Mouse (Mus musculus): ENCODE data around the gene Unkl. TPM values are rescaled to one million over a fixed set of nuclear protein-coding genes. Genes with fewer than 3 reads are reported as not detected.

Unkl gene
- polyA plus RNA-seq (2012; rRNA removed) (34.8 and 45.6 TPM in 2 replicates), polyA plus RNA-seq (2014; fragmentation: Nextera tagmentation; extraction: Ambion mirVana) (5.9 and 9.1 TPM in 2 replicates)

- Histone ChIP-seq H3K4me1 (replicated peaks; ENCODE audit: control insufficient read depth in 2 of 2, insufficient read depth in 2 of 2, low read length in 1 of 2) (peaks cover 11 to 16% of the 10 kb centered on the region in 2 experiments), H3K4me3 (ENCODE audit: insufficient read depth in 1 of 2, low read depth in 2 of 2, low read length in 2 of 2) (peak within 1 kb of the TSS; percentile 88 to 92), H3K9ac (replicated peaks) (peak within 1 kb of the TSS; percentile 87), H3K36me3 (replicated peaks; ENCODE audit: control insufficient read depth, insufficient read depth, low read depth) (no peaks in the 10 kb centered on the region), H3K27me3 (ENCODE audit: control insufficient read depth, insufficient read depth, low read length) (no peaks in the 10 kb centered on the region), H3K27ac (peak within 1 kb of the TSS; percentile 7), H3K9me3 (ENCODE audit: control insufficient read depth, low read length) (no peaks in the 10 kb centered on the region), H3K4me2 (ENCODE audit: low read depth) (peak within 1 kb of the TSS; percentile 94)
- under 1% methylated on average over 104 of the region's 104 CpGs for WGBS (ENCODE audit: insufficient replicate concordance)
- ATAC-seq (ENCODE audit: insufficient read depth) = peak; percentile 14; the same call in 1 of the 2 replicates
- no peak for TF ChIP-seq EP300 (IDR thresholded peaks at IDR 0.05; ENCODE audit: low read depth)
- TF ChIP-seq CTCF (IDR thresholded peaks at IDR 0.05; ENCODE audit: low read depth) = no peak
- peak in 2 of 3 experiments; percentile 26 to 28 for DNase-seq (ENCODE audit: low read depth in 3 of 3, low spot score in 3 of 3)
Observed at GRCm38 (mm10) chr17:25188150-25189031, at the start of gene Unkl. Unkl (plus strand) TSS chr17:25188397.

GRCm38 (mm10) chr17:25138803-25139202 lies 49.4 kb upstream of the Unkl start:
- ATAC-seq (ENCODE audit: insufficient read depth) (no peak), DNase-seq (ENCODE audit: low read depth in 3 of 3, low spot score in 3 of 3) (no peak)
- Histone ChIP-seq H3K9me3 (ENCODE audit: control insufficient read depth, low read length) (no peaks in the 10 kb centered on the region), H3K9ac (replicated peaks) (no peak overlapping the region), H3K4me1 (replicated peaks; ENCODE audit: control insufficient read depth in 2 of 2, insufficient read depth in 2 of 2, low read length in 1 of 2) (peaks cover 7 to 8% of the 10 kb centered on the region in 2 experiments), H3K27ac (no peak overlapping the region), H3K36me3 (replicated peaks; ENCODE audit: control insufficient read depth, insufficient read depth, low read depth) (no peaks in the 10 kb centered on the region), H3K4me3 (ENCODE audit: insufficient read depth in 1 of 2, low read depth in 2 of 2, low read length in 2 of 2) (no peak overlapping the region), H3K27me3 (ENCODE audit: control insufficient read depth, insufficient read depth, low read length) (no peaks in the 10 kb centered on the region), H3K4me2 (ENCODE audit: low read depth) (no peak overlapping the region)
- TF ChIP-seq CTCF (IDR thresholded peaks at IDR 0.05; ENCODE audit: low read depth) = no peak
- no peak for TF ChIP-seq EP300 (IDR thresholded peaks at IDR 0.05; ENCODE audit: low read depth)
- 94% methylated on average over 1 of the region's 1 CpGs for WGBS (ENCODE audit: insufficient replicate concordance)

- Histone ChIP-seq H3K9ac (replicated peaks) (no peak overlapping the region), H3K4me2 (ENCODE audit: low read depth) (no peak overlapping the region), H3K27me3 (ENCODE audit: control insufficient read depth, insufficient read depth, low read length) (no peaks in the 10 kb centered on the region), H3K4me1 (replicated peaks; ENCODE audit: control insufficient read depth in 2 of 2, insufficient read depth in 2 of 2, low read length in 1 of 2) (no peaks in the 10 kb centered on the region), H3K9me3 (ENCODE audit: control insufficient read depth, low read length) (no peaks in the 10 kb centered on the region), H3K36me3 (replicated peaks; ENCODE audit: control insufficient read depth, insufficient read depth, low read depth) (no peaks in the 10 kb centered on the region), H3K4me3 (ENCODE audit: insufficient read depth in 1 of 2, low read depth in 2 of 2, low read length in 2 of 2) (no peak overlapping the region), H3K27ac (no peak overlapping the region)
- TF ChIP-seq EP300 (IDR thresholded peaks at IDR 0.05; ENCODE audit: low read depth) (no peak), CTCF (IDR thresholded peaks at IDR 0.05; ENCODE audit: low read depth) (peak; percentile 54)
- 66% methylated on average over 4 of the region's 4 CpGs for WGBS (ENCODE audit: insufficient replicate concordance)
- DNase-seq (ENCODE audit: low read depth in 3 of 3, low spot score in 3 of 3) (no peak), ATAC-seq (ENCODE audit: insufficient read depth) (no peak)
Observed at GRCm38 (mm10) chr17:25139960-25140359, 48.2 kb upstream of the Unkl start.

GRCm38 (mm10) chr17:25162161-25162560 lies 26.0 kb upstream of the Unkl start, which contains the start of gene Ccdc154:
Ccdc154 (plus strand) TSS chr17:25162461.
- Histone ChIP-seq H3K27me3 (ENCODE audit: control insufficient read depth, insufficient read depth, low read length) (no peaks in the 10 kb centered on the region), H3K9me3 (ENCODE audit: control insufficient read depth, low read length) (no peaks in the 10 kb centered on the region), H3K4me3 (ENCODE audit: insufficient read depth in 1 of 2, low read depth in 2 of 2, low read length in 2 of 2) (no peak within 1 kb of the TSS), H3K4me1 (replicated peaks; ENCODE audit: control insufficient read depth in 2 of 2, insufficient read depth in 2 of 2, low read length in 1 of 2) (no peaks in the 10 kb centered on the region), H3K36me3 (replicated peaks; ENCODE audit: control insufficient read depth, insufficient read depth, low read depth) (peaks cover 3% of the 10 kb centered on the region; the same call in 1 of the 2 replicates), H3K27ac (no peak within 1 kb of the TSS), H3K4me2 (ENCODE audit: low read depth) (no peak within 1 kb of the TSS), H3K9ac (replicated peaks) (no peak within 1 kb of the TSS)
- no peak for ATAC-seq (ENCODE audit: insufficient read depth)
- WGBS (ENCODE audit: insufficient replicate concordance) = 77% methylated on average over 1 of the region's 1 CpGs
- TF ChIP-seq EP300 (IDR thresholded peaks at IDR 0.05; ENCODE audit: low read depth) (no peak), CTCF (IDR thresholded peaks at IDR 0.05; ENCODE audit: low read depth) (no peak)
- no peak for DNase-seq (ENCODE audit: low read depth in 3 of 3, low spot score in 3 of 3)

GRCm38 (mm10) chr17:25163387-25163786 lies 24.8 kb upstream of the Unkl start:
- no peak for TF ChIP-seq EP300 (IDR thresholded peaks at IDR 0.05; ENCODE audit: low read depth)
- TF ChIP-seq CTCF (IDR thresholded peaks at IDR 0.05; ENCODE audit: low read depth) = no peak
- no peaks in the 10 kb centered on the region for H3K9me3 ChIP-seq (ENCODE audit: control insufficient read depth, low read length)
- no peak overlapping the region for H3K4me3 ChIP-seq (ENCODE audit: insufficient read depth in 1 of 2, low read depth in 2 of 2, low read length in 2 of 2)
- H3K9ac ChIP-seq (replicated peaks) = no peak overlapping the region
- H3K27me3 ChIP-seq (ENCODE audit: control insufficient read depth, insufficient read depth, low read length) = no peaks in the 10 kb centered on the region
- WGBS (ENCODE audit: insufficient replicate concordance) = 71% methylated on average over 7 of the region's 7 CpGs
- no peak for DNase-seq (ENCODE audit: low read depth in 3 of 3, low spot score in 3 of 3)
- no peaks in the 10 kb centered on the region for H3K4me1 ChIP-seq (replicated peaks; ENCODE audit: control insufficient read depth in 2 of 2, insufficient read depth in 2 of 2, low read length in 1 of 2)
- no peak overlapping the region for H3K4me2 ChIP-seq (ENCODE audit: low read depth)
- no peak overlapping the region for H3K27ac ChIP-seq
- peaks cover 3% of the 10 kb centered on the region; the same call in 1 of the 2 replicates for H3K36me3 ChIP-seq (replicated peaks; ENCODE audit: control insufficient read depth, insufficient read depth, low read depth)
- no peak for ATAC-seq (ENCODE audit: insufficient read depth)

All from liver, embryonic 14.5 days (tissue).